Mouse (Mus musculus) bone marrow, adult 2 months (tissue): ENCODE results near the gene Mplkip. TPM values are rescaled to one million over a fixed set of nuclear protein-coding genes. Genes with fewer than 3 reads are reported as not detected.

Experiments used
- H3K27ac ChIP-seq: fragments of 200-500 bp; 2 replicates; pipeline ENCODE4 v1.5.1; 2012; ENCODE audit warnings: low read depth, mild to moderate bottlenecking, control low read depth, inconsistent platforms, low read length; ENCODE audit not compliant: control insufficient read depth, poor library complexity, insufficient read depth
- H3K4me1 ChIP-seq: fragments of 200-500 bp; 2 replicates; pipeline ENCODE4 v1.6.1; 2011; ENCODE audit warnings: low read length; ENCODE audit not compliant: control insufficient read depth, insufficient read depth
- H3K4me3 ChIP-seq: fragments of 200-500 bp; replicated peaks from 2 replicates; pipeline ENCODE3; 2011; ENCODE audit warnings: mild to moderate bottlenecking, low read depth, low read length, control low read depth; ENCODE audit not compliant: control insufficient read depth
- CTCF ChIP-seq: fragments of 200-500 bp; IDR thresholded peaks from 2 replicates; pipeline ENCODE4 v1.5.1; 2011; ENCODE audit warnings: low read length, control low read depth; ENCODE audit not compliant: control insufficient read depth, insufficient read depth
- POLR2A ChIP-seq: fragments of 200-500 bp; IDR thresholded peaks from 2 replicates; pipeline ENCODE4 v1.6.1; 2011; ENCODE audit warnings: low read depth, mild to moderate bottlenecking, control low read depth, low read length, borderline replicate concordance; ENCODE audit not compliant: control insufficient read depth
- WGBS: fragments of 180-500 bp; shearing (Covaris S2); methylation state at CpG from one replicate; pipeline ENCODE4 v1.1.7; 2018; 5-methylcytosine and 5-hydroxymethylcytosine counted together
- polyA plus RNA-seq: library from polyadenylated mRNA; stranded (reverse); fragments of >200 nt; gene quantifications from 2 replicates; pipeline ENCODE4 v1.2.4, GENCODE M21; 2011; ENCODE audit warnings: low replicate concordance; ENCODE audit not compliant: missing spikeins, insufficient read depth, insufficient read length

Gene Mplkip
- 19.7 and 24.7 TPM in 2 replicates for polyA plus RNA-seq

DNA sequence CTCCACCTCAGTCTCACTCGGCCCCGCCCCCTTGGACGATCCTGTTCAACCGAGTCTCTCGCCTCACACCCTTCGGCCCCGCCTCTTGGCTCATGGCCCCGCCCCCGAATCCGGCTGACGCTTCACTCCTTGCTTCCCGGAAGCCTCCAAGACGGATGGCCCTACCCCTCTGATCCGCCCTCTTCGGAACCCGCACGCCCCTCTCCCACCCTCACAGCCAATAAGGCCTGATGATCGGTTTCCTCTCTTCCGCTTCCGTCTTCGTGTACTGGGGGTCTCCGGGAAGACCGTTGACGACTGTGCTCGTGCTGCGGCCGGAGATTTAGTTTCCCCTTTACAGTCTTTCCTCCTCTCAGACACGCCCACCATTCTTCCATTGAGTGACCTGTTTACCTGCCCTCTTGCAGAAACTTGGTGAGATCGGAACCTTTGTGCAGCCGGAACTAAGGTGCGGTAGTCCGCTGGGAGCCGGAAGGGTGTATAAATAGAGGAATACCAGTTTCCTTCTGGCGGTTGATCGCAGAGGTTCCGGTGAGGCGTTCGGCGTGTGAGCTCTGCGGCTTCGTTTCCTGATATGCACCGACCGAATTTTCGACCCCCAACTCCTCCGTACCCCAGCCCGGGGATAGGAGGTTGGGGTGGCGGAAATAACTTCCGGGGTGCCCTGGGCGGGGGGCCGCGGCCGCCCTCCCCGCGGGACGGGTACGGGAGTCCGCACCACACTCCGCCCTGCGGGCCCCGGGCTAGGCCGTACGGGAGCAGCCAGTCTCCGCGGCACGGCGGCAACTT lies at the start of gene Mplkip, which contains the start of gene Sugct:
Gene Mplkip (plus strand): TSS at position 282 of the 789 bp plus-strand sequence.
Gene Sugct (minus strand): TSS at position 643 of the 789 bp plus-strand sequence.
- TF ChIP-seq CTCF (no peak), POLR2A (peak; percentile 82)
- 2% methylated on average over 66 of the region's 66 CpGs for WGBS
- Histone ChIP-seq H3K4me1 (no peaks in the 10 kb centered on the region), H3K4me3 (peak within 1 kb of the TSS; percentile 77), H3K27ac (peak within 1 kb of the TSS; percentile 92)

GRCm38 (mm10) chr13:17667380-17667779 lies 27.6 kb upstream of the Mplkip start:
- H3K27ac ChIP-seq: no peak overlapping the region
- H3K4me1 ChIP-seq: no peaks in the 10 kb centered on the region
- TF ChIP-seq CTCF (no peak), POLR2A (no peak)
- no peak overlapping the region for H3K4me3 ChIP-seq
- WGBS: 75% methylated on average over 1 of the region's 1 CpGs

- no peaks in the 10 kb centered on the region for H3K4me1 ChIP-seq
- no peak overlapping the region for H3K4me3 ChIP-seq
- H3K27ac ChIP-seq: no peak overlapping the region
- WGBS: 65% methylated on average over 1 of the region's 1 CpGs
- TF ChIP-seq CTCF: no peak
- no peak for TF ChIP-seq POLR2A
These were observed 23.9 kb upstream of the Mplkip start for GRCm38 (mm10) chr13:17671122-17671521.

DNA sequence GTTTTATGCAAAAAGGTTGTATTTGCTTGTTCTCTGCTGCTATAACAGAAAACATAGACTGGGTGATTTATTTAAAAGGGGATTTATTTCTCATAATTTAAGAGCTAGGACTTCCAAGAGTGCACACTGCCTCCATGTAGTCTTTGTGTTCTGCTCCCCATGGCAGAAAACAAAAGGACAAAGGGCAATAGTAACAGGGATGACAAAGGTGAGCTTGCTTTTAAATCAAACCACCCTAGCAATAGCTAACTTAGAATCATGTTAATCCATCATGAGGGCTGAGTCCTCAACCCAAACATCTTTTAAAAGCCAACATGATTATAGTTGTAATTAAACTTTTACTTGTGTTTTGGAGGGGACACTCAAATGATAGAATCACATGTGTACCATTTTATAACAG lies 5.5 kb upstream of the Mplkip start:
- Histone ChIP-seq H3K4me3 (no peak overlapping the region), H3K27ac (no peak overlapping the region), H3K4me1 (no peaks in the 10 kb centered on the region)
- TF ChIP-seq POLR2A (no peak), CTCF (no peak)

- no peak for TF ChIP-seq POLR2A
- TF ChIP-seq CTCF: no peak
- Histone ChIP-seq H3K4me1 (no peaks in the 10 kb centered on the region), H3K4me3 (no peak overlapping the region), H3K27ac (no peak overlapping the region)
These were observed 4.3 kb upstream of the Mplkip start for GRCm38 (mm10) chr13:17690686-17691085.

GRCm38 (mm10) chr13:17691436-17691835 lies 3.6 kb upstream of the Mplkip start:
- H3K27ac ChIP-seq: no peak overlapping the region
- 78% methylated on average over 1 of the region's 1 CpGs for WGBS
- TF ChIP-seq CTCF (no peak), POLR2A (no peak)
- H3K4me1 ChIP-seq: no peaks in the 10 kb centered on the region
- H3K4me3 ChIP-seq: no peak overlapping the region

- no peak overlapping the region for H3K4me3 ChIP-seq
- H3K4me1 ChIP-seq: no peaks in the 10 kb centered on the region
- H3K27ac ChIP-seq: no peak overlapping the region
- TF ChIP-seq CTCF (no peak), POLR2A (no peak)
- 29% methylated on average over 5 of the region's 5 CpGs for WGBS
These were observed 1.2 kb upstream of the Mplkip start for GRCm38 (mm10) chr13:17693816-17694215.

- peak overlapping the region; percentile 89 for H3K27ac ChIP-seq
- TF ChIP-seq POLR2A (no peak), CTCF (no peak)
- H3K4me1 ChIP-seq: no peaks in the 10 kb centered on the region
- peak overlapping the region; percentile 76 for H3K4me3 ChIP-seq
- WGBS: 0% methylated on average over 24 of the region's 25 CpGs
These were observed 578 bp upstream of the Mplkip start for GRCm38 (mm10) chr13:17694414-17694813.

GRCm38 (mm10) chr13:17695898-17696580 lies 1.0 kb downstream of the Mplkip start:
- peak overlapping the region; percentile 92 for H3K27ac ChIP-seq
- H3K4me3 ChIP-seq: peak overlapping the region; percentile 77
- 2% methylated on average over 7 of the region's 7 CpGs for WGBS
- H3K4me1 ChIP-seq: no peaks in the 10 kb centered on the region
- TF ChIP-seq CTCF: no peak
- no peak for TF ChIP-seq POLR2A
